Mouse (Mus musculus): ENCODE data around the gene Taar7b.

The Taar7b gene

GRCm38 (mm10) chr10:23999639-24000038 is at the start of gene Taar7b:
Gene Taar7b (plus strand): TSS chr10:23999939.
- no peak for ATAC-seq (ENCODE audit: insufficient number of reproducible peaks, low FRiP score, low TSS enrichment)

DNA sequence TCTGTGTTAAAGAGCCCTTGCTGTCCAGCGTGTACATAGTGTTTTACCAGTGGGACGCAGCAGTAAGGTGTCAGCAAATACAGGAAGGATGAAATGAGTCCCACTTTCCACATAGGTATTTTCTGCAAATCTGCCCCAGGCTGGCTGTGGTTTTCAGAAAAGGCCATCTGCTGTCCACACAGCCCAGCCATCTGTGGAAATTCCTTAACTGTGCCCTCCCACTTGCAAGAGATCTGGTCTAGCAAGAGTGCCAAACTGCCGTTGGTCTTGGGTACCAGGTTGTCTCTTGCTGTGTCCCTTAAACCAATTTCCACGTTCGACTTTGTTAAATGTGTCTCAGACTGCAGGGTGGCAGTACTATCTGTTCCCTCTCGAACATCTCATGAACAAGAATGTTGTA is 48.0 kb upstream of the Taar7b start:
- ATAC-seq (ENCODE audit: insufficient number of reproducible peaks, low FRiP score, low TSS enrichment), result peak; percentile 93

GRCm38 (mm10) chr10:23959071-23959470 is 40.7 kb upstream of the Taar7b start:
- ATAC-seq (ENCODE audit: insufficient number of reproducible peaks, low FRiP score, low TSS enrichment), result no peak

GRCm38 (mm10) chr10:23960444-23960915 is 39.3 kb upstream of the Taar7b start, which contains the start of gene Taar4:
Gene Taar4 (plus strand): TSS chr10:23960494.
- ATAC-seq (ENCODE audit: insufficient number of reproducible peaks, low FRiP score, low TSS enrichment), result no peak

GRCm38 (mm10) chr10:23963444-23963843 is 36.3 kb upstream of the Taar7b start:
- ATAC-seq (ENCODE audit: insufficient number of reproducible peaks, low FRiP score, low TSS enrichment), result no peak

DNA sequence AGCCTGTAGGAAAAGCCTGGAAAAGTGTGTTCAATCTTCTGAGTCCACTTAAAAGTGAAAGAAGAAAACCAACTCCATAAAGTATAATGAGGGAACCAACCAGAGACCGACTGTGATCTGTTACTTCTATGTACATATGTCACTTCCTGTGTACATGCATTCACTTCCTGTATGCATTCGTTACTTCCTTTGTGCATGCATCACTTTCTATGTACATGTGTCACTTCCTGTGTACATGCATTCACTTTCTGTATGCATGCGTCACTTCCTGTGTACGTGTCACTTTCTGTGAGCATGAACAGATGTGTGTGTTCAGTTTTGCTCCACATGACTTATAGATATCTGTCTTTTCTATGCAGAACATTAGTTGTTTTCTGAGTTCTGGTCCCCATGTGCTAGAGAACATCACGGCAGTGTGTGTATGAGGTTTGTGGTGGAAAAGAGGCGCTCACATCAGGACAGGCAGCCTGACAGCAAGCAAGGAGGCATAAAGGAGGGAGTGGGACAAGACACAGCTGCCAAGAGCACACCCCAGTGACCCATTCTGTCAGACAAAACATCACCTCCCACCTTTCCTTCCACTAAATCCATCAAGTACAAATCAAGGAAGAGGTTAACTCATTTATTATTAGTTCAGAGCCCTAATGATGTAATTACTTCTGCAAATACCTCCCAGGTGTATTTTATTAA is 34.7 kb upstream of the Taar7b start:
- ATAC-seq (ENCODE audit: insufficient number of reproducible peaks, low FRiP score, low TSS enrichment), result no peak

DNA sequence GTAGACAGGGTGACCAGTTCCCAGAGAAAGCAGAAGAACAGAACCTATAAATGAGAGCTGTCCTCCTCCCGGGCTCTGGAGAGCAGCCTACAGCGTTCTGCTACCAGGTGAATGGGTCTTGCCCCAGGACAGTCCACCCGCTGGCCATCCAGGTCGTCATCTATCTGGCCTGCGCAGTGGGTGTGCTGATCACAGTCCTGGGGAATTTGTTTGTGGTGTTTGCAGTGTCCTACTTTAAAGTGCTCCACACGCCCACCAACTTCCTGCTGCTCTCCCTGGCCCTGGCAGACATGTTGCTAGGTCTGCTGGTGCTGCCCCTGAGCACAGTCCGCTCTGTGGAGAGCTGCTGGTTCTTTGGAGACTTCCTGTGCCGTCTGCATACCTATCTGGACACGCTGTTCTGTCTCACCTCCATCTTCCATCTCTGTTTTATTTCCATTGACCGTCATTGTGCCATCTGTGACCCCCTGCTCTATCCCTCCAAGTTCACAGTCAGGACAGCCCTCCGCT is 29.0 kb upstream of the Taar7b start, which contains the start of gene Taar5:
TSS of gene Taar5 (plus strand) at position 51 of the 510 bp plus-strand sequence.
- peak; percentile 16; the same call in 1 of the 2 replicates for ATAC-seq (ENCODE audit: insufficient number of reproducible peaks, low FRiP score, low TSS enrichment)

GRCm38 (mm10) chr10:23971256-23971655 is 28.5 kb upstream of the Taar7b start:
- ATAC-seq (ENCODE audit: insufficient number of reproducible peaks, low FRiP score, low TSS enrichment), result peak; percentile 67; the same call in 1 of the 2 replicates

- no peak for ATAC-seq (ENCODE audit: insufficient number of reproducible peaks, low FRiP score, low TSS enrichment)
These were observed 21.8 kb upstream of the Taar7b start for GRCm38 (mm10) chr10:23977958-23978357.

- peak; percentile 76 for ATAC-seq (ENCODE audit: insufficient number of reproducible peaks, low FRiP score, low TSS enrichment)
These were observed 20.6 kb upstream of the Taar7b start for GRCm38 (mm10) chr10:23978901-23979705.

DNA sequence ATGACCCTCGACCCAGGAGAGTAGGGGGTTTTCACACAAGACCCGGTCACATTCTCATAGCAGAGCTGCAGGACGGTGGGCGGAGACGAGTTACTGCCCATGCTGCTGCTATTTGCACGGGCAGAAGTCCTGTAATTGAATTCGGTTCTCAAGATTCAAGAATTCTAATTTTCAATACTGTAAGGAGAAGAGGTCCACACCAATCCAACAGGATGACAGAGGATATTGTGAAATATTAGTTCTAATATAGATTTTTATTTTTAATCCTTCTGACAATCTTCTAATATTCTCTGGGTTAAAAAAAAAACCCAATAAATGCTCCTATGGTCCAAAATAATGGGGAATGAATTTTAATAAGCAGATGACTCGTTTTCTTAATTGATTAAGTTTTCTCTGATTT is 14.2 kb upstream of the Taar7b start, which contains the start of gene Taar6:
TSS of gene Taar6 (minus strand) at position 101 of the 400 bp plus-strand sequence.
- no peak for ATAC-seq (ENCODE audit: insufficient number of reproducible peaks, low FRiP score, low TSS enrichment)

GRCm38 (mm10) chr10:23986419-23986818 is 13.3 kb upstream of the Taar7b start:
- ATAC-seq (ENCODE audit: insufficient number of reproducible peaks, low FRiP score, low TSS enrichment), result no peak

GRCm38 (mm10) chr10:23993381-23993780 is 6.4 kb upstream of the Taar7b start, which contains the start of gene Taar7a:
Gene Taar7a (minus strand): TSS chr10:23993481.
- no peak for ATAC-seq (ENCODE audit: insufficient number of reproducible peaks, low FRiP score, low TSS enrichment)

- ATAC-seq (ENCODE audit: insufficient number of reproducible peaks, low FRiP score, low TSS enrichment), result no peak
These were observed 6.7 kb downstream of the Taar7b start for GRCm38 (mm10) chr10:24006442-24006841.

DNA sequence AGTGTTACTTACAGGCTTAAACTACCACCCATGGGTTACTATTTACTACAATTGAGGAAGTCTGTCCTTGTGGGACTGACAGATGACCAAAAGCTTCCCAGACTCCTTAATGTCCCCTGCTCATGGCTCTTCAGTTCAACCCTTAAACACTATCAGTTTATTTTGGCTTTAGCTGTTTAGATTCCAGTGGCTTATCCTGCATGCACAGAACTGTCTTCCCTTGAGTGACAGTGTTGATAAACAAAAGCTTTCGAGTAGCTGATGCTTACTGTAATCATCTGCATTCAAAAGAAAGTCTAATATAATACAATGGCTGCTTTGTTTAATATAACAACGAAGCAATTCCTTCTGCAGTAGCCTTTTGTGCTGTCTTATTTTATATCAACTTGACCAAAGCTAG is 7.3 kb downstream of the Taar7b start:
- no peak for ATAC-seq (ENCODE audit: insufficient number of reproducible peaks, low FRiP score, low TSS enrichment)

DNA sequence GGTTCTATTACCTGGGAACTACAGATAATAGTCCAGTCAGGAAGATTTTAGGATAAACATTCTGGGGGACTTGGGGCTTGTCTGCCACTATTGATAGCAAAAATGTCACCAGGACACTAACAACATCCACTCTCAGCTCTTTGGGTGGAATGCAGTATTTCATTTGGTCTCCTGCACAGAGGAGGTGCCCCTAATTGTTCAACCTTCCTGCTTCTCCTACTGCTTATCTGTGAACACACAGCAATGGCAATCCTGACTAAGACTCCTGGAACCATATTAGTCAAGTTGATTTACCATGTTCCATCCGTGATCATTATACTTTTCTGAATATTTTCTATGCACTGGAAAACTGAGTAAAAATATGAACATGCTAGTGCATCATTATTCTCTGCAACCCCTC is 8.4 kb downstream of the Taar7b start:
- no peak for ATAC-seq (ENCODE audit: insufficient number of reproducible peaks, low FRiP score, low TSS enrichment)

- ATAC-seq (ENCODE audit: insufficient number of reproducible peaks, low FRiP score, low TSS enrichment), result no peak
These were observed 27.2 kb downstream of the Taar7b start, which contains the start of gene Taar7d for GRCm38 (mm10) chr10:24026922-24027321. Gene Taar7d (plus strand): TSS chr10:24027222.

GRCm38 (mm10) chr10:24031347-24031746 is 31.6 kb downstream of the Taar7b start:
- no peak for ATAC-seq (ENCODE audit: insufficient number of reproducible peaks, low FRiP score, low TSS enrichment)

DNA sequence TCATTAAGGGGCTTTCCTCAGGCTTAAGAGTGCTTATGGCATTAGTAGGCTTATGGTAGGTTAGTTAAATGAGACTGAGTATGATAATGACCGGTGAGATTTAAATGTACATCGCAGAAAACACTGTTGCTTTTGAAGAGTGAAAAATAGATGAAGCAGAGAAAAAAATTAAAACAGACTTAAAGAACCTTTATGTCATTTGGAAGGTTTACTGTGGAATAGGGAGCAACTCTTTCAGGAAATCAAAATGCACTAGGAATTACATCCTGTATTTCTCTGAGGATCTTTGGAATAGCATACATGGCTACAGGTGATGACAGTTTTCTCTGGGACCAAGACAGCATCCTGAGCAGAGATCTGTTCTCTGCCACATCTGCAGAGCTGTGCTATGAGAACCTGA is 37.6 kb downstream of the Taar7b start, which contains the start of gene Taar7e:
TSS of gene Taar7e (plus strand) at position 301 of the 400 bp plus-strand sequence.
- no peak for ATAC-seq (ENCODE audit: insufficient number of reproducible peaks, low FRiP score, low TSS enrichment)

DNA sequence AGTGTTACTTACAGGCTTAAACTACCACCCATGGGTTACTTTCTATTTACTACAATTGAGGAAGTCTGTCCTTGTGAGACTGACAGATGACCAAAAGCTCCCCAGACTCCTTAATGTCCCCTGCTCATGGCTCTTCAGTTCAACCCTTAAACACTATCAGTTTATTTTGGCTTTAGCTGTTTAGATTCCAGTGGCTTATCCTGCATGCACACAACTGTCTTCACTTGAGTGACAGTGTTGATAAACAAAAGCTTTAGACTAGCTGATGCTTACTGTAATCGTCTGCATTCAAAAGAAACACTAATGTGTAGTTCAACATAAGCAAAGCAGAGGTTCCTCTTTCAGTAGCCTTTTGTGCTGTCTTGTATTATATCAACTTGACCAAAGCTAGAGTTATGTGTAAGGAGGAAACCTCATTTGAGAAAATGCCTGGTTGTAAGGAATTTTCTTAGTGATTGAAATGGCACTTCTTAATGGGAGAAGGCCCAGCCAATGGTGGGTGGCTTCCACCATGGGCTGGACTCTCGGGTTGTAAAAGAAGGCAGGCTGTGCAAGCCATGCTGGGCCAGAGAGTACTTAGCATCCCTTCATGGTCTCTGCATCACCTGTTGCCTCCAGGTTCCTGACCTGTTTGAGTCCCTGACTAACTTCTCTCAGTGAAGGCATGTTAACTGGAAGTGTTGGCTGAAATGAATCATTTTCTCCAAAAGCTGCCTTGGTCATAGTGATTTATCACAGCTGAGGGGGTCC is 40.6 kb downstream of the Taar7b start:
- ATAC-seq (ENCODE audit: insufficient number of reproducible peaks, low FRiP score, low TSS enrichment), result no peak
